Mouse (Mus musculus): Measurements from ENCODE around the gene Atp5k. TPM values are rescaled to one million over a fixed set of nuclear protein-coding genes. Genes with fewer than 3 reads are reported as not detected.

Gene Atp5k
- total and polyA plus RNA-seq, 3 experiments: 199 to 567 (median 276) TPM

- Histone ChIP-seq H3K9me3 (replicated peaks; ENCODE audit: low read length) (no peaks in the 10 kb centered on the region), H3K9ac (ENCODE audit: insufficient read depth, low read depth) (no peak within 1 kb of the TSS), H3K4me2 (ENCODE audit: insufficient read depth, low read depth, poor library complexity, severe bottlenecking) (no peak within 1 kb of the TSS), H3K4me3 (replicated peaks in 1 of 3; ENCODE audit: low read depth in 2 of 3, low read length in 2 of 3, poor library complexity in 1 of 3) (no peak within 1 kb of the TSS), H3K79me2 (replicated peaks; ENCODE audit: control insufficient read depth, extremely low read depth, insufficient read depth, poor library complexity, severe bottlenecking) (no peaks in the 10 kb centered on the region), H3K27ac (ENCODE audit: insufficient read depth, low read depth) (no peak within 1 kb of the TSS), H3K27me3 (replicated peaks) (no peaks in the 10 kb centered on the region), H3K4me1 (ENCODE audit: control insufficient read depth in 1 of 2, insufficient read depth in 2 of 2) (peaks cover 0 to 5% of the 10 kb centered on the region in 2 experiments; a peak in 2 of 4 replicates), H3K36me3 (replicated peaks in 1 of 2; ENCODE audit: control insufficient read depth in 1 of 2, insufficient read depth in 1 of 2, low read length in 1 of 2) (no peaks in the 10 kb centered on the region)
- TF ChIP-seq SMC3 (IDR thresholded peaks at IDR 0.05; ENCODE audit: low read depth, low read length) (no peak), ZC3H11A (IDR thresholded peaks at IDR 0.05; ENCODE audit: low read depth, low read length) (no peak), ELF1 (IDR thresholded peaks at IDR 0.05; ENCODE audit: low read depth, low read length) (no peak), TCF12 (IDR thresholded peaks at IDR 0.05; ENCODE audit: low read depth, low read length) (no peak), SIN3A (IDR thresholded peaks at IDR 0.05; ENCODE audit: low read length) (no peak), USF1 (IDR thresholded peaks at IDR 0.05; ENCODE audit: low read depth, low read length) (no peak), EP300 (IDR thresholded peaks at IDR 0.05; ENCODE audit: low read length) (no peak), ETS1 (conservative IDR thresholded peaks at IDR 0.05; ENCODE audit: low read depth, low read length) (no peak), POLR2AphosphoS2 (IDR thresholded peaks at IDR 0.05; ENCODE audit: low read depth, low read length) (no peak), UBTF (IDR thresholded peaks at IDR 0.05; ENCODE audit: low read depth, low read length) (no peak)
- DNase-seq (ENCODE audit: extremely low read depth): no peak
- in situ Hi-C loops (cut with MboI; ENCODE audit: low pct_ligation_motif_present, low pct_unique_long_range_greater_than_20kb, low sequenced_read_pairs): no loop called here
- dilution Hi-C loops (cut with MboI; ENCODE audit: extremely low pct_ligation_motif_present, extremely low pct_unique_long_range_greater_than_20kb, low sequenced_read_pairs): no loop called here
Measured at GRCm38 (mm10) chr5:108388201-108388600, 46.0 kb downstream of the Atp5k start, which contains the start of gene Pde6b. Gene Pde6b (plus strand): TSS chr5:108388391.

- Histone ChIP-seq H3K27me3 (replicated peaks) (no peaks in the 10 kb centered on the region), H3K9ac (ENCODE audit: insufficient read depth, low read depth) (no peak overlapping the region), H3K9me3 (replicated peaks; ENCODE audit: low read length) (peaks cover 5% of the 10 kb centered on the region), H3K4me1 (ENCODE audit: control insufficient read depth in 1 of 2, insufficient read depth in 2 of 2) (peaks cover 0 to 5% of the 10 kb centered on the region in 2 experiments; a peak in 2 of 4 replicates), H3K4me3 (replicated peaks in 1 of 3; ENCODE audit: low read depth in 2 of 3, low read length in 2 of 3, poor library complexity in 1 of 3) (no peak overlapping the region), H3K36me3 (replicated peaks in 1 of 2; ENCODE audit: control insufficient read depth in 1 of 2, insufficient read depth in 1 of 2, low read length in 1 of 2) (no peaks in the 10 kb centered on the region), H3K79me2 (replicated peaks; ENCODE audit: control insufficient read depth, extremely low read depth, insufficient read depth, poor library complexity, severe bottlenecking) (no peaks in the 10 kb centered on the region), H3K4me2 (ENCODE audit: insufficient read depth, low read depth, poor library complexity, severe bottlenecking) (no peak overlapping the region), H3K27ac (ENCODE audit: insufficient read depth, low read depth) (no peak overlapping the region)
- dilution Hi-C loops (cut with MboI; ENCODE audit: extremely low pct_ligation_motif_present, extremely low pct_unique_long_range_greater_than_20kb, low sequenced_read_pairs) (no loop called here), in situ Hi-C loops (cut with MboI; ENCODE audit: low pct_ligation_motif_present, low pct_unique_long_range_greater_than_20kb, low sequenced_read_pairs) (no loop called here)
- no peak for DNase-seq (ENCODE audit: extremely low read depth)
- no peak for TF ChIP-seq TBP (conservative IDR thresholded peaks at IDR 0.05; ENCODE audit: low read depth, low read length)
- no peak for TF ChIP-seq JUN (IDR thresholded peaks at IDR 0.05; ENCODE audit: insufficient read depth, low read depth, low read length)
- no peak for TF ChIP-seq MAX (IDR thresholded peaks at IDR 0.05; ENCODE audit: low read length)
- no peak for TF ChIP-seq ZNF384 (IDR thresholded peaks at IDR 0.05; ENCODE audit: low read depth, low read length)
- TF ChIP-seq ZC3H11A (IDR thresholded peaks at IDR 0.05; ENCODE audit: low read depth, low read length): no peak
- TF ChIP-seq POLR2A (IDR thresholded peaks at IDR 0.05; ENCODE audit: low read depth, low read length): no peak
- no peak for TF ChIP-seq MEF2A (IDR thresholded peaks at IDR 0.05; ENCODE audit: borderline replicate concordance, low read depth, low read length)
- no peak for TF ChIP-seq SMC3 (IDR thresholded peaks at IDR 0.05; ENCODE audit: low read depth, low read length)
- no peak for TF ChIP-seq IRF4 (IDR thresholded peaks at IDR 0.05; ENCODE audit: low read depth, low read length)
- no peak for TF ChIP-seq SIN3A (IDR thresholded peaks at IDR 0.05; ENCODE audit: low read length)
- no peak for TF ChIP-seq BHLHE40 (IDR thresholded peaks at IDR 0.05; ENCODE audit: low read depth, low read length)
- TF ChIP-seq JUND (conservative IDR thresholded peaks at IDR 0.05; ENCODE audit: low read depth, low read length): no peak
- no peak for TF ChIP-seq POLR2AphosphoS2 (IDR thresholded peaks at IDR 0.05; ENCODE audit: low read depth, low read length)
- TF ChIP-seq ZMIZ1 (IDR thresholded peaks at IDR 0.05; ENCODE audit: low read depth, low read length): no peak
Measured at GRCm38 (mm10) chr5:108386449-108386848, 47.8 kb downstream of the Atp5k start.

Measured in CH12.LX (cell line).